Mouse (Mus musculus) lung, adult 2 months (tissue): ENCODE data around the gene Tm7sf2. TPM values are rescaled to one million over a fixed set of nuclear protein-coding genes. Genes with fewer than 3 reads are reported as not detected.

ENCODE experiments used
- DNase-seq: peaks from one replicate; pipeline ENCODE4 v3.0.0; 2022
- H3K4me1 ChIP-seq: fragments of 200-500 bp; 2 replicates; pipeline ENCODE4 v1.6.1; 2011; ENCODE audit warnings: low read length; ENCODE audit not compliant: control insufficient read depth, insufficient read depth
- H3K4me3 ChIP-seq: fragments of 200-500 bp; replicated peaks from 2 replicates; pipeline ENCODE3; 2011; ENCODE audit warnings: low read depth, mild to moderate bottlenecking, control low read depth, low read length; ENCODE audit errors: extremely low read depth
- CTCF ChIP-seq: fragments of 200-500 bp; IDR thresholded peaks from 2 replicates; pipeline ENCODE4 v1.5.1; 2011; ENCODE audit warnings: mild to moderate bottlenecking, low read length, control low read depth; ENCODE audit not compliant: insufficient read depth
- POLR2A ChIP-seq: fragments of 200-500 bp; IDR thresholded peaks from 2 replicates; pipeline ENCODE4 v1.6.1; 2011; ENCODE audit warnings: low read depth, mild to moderate bottlenecking, control low read depth, low read length, borderline replicate concordance; ENCODE audit errors: extremely low read depth
- WGBS: fragments of 180-500 bp; shearing (Covaris S2); methylation state at CpG from one replicate; pipeline ENCODE4 v1.1.7; 2018; 5-methylcytosine and 5-hydroxymethylcytosine counted together
- polyA plus RNA-seq: library from polyadenylated mRNA; depleted of rRNA; stranded (reverse); fragments of >200 nt; gene quantifications from 2 replicates; pipeline ENCODE4 v1.2.3, GENCODE M21; 2012; rRNA removed

The Tm7sf2 gene
- polyA plus RNA-seq, 1 experiment = 36.5 TPM

DNA sequence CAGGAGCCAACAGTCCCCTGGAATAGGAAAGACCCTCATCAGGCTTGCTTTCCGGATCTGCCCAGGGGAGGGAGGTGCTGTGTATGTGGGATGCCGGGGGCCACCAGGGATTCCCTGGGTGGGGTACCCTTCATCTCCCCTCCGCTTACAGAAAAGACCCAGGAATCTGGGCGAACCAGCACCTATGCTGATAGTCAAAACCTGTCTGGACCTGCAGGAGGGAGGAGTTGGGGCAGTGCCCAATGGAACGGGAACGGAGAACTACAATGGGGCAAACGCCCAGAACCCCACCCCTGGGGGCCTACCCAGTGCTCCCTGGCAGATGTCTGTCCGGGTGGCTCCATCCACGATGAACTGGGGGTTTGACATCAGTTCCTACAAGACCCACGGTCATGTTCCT is 54.5 kb downstream of the Tm7sf2 start:
- TF ChIP-seq POLR2A (no peak), CTCF (no peak)
- no peak overlapping the region for H3K4me3 ChIP-seq
- DNase-seq = no peak
- peaks cover 14% of the 10 kb centered on the region for H3K4me1 ChIP-seq
- 90% methylated on average over 10 of the region's 10 CpGs for WGBS

Other genes with a start within 250 kb of the Tm7sf2 start
- gene Frmd8, start 193.1 kb downstream of the Tm7sf2 start, polyA plus RNA-seq = 32.1 and 37.8 TPM in 2 replicates
- gene Slc25a45, start 190.6 kb downstream of the Tm7sf2 start, polyA plus RNA-seq = 24.5 and 26.0 TPM in 2 replicates
- gene Tigd3, start 174.2 kb downstream of the Tm7sf2 start, polyA plus RNA-seq = 1.1 and 1.2 TPM in 2 replicates
- 87.1 and 103 TPM in 2 replicates for gene Dpf2, start 155.4 kb downstream of the Tm7sf2 start, polyA plus RNA-seq
- gene Cdc42ep2, start 143.6 kb downstream of the Tm7sf2 start, polyA plus RNA-seq = 22.2 and 24.1 TPM in 2 replicates
- gene Pola2, start 104.2 kb downstream of the Tm7sf2 start, polyA plus RNA-seq = 30.5 and 32.7 TPM in 2 replicates
- not detected in 2 replicates for gene Slc22a20, start 82.2 kb downstream of the Tm7sf2 start, polyA plus RNA-seq
- 55.6 and 68.9 TPM in 2 replicates for gene Capn1, start 52.5 kb downstream of the Tm7sf2 start, polyA plus RNA-seq
- 41.1 and 47.1 TPM in 2 replicates for gene Syvn1, start 21.8 kb downstream of the Tm7sf2 start, polyA plus RNA-seq
- 10.8 and 13.7 TPM in 2 replicates for gene Mrpl49, start 10.6 kb downstream of the Tm7sf2 start, polyA plus RNA-seq
- 896 and 1,315 TPM in 2 replicates for gene Fau, start 10.5 kb downstream of the Tm7sf2 start, polyA plus RNA-seq
- 47.0 and 54.7 TPM in 2 replicates for gene Znhit2, start 7.2 kb downstream of the Tm7sf2 start, polyA plus RNA-seq
- gene Vps51, start 8.9 kb upstream of the Tm7sf2 start, polyA plus RNA-seq = 61.7 and 81.7 TPM in 2 replicates
- gene Tmem262, start 11.7 kb upstream of the Tm7sf2 start, polyA plus RNA-seq = not detected in 2 replicates
- 0.50 and 0.60 TPM in 2 replicates for gene Gm28374, start 13.9 kb upstream of the Tm7sf2 start, polyA plus RNA-seq
- 89.7 and 99.1 TPM in 2 replicates for gene Zfpl1, start 16.6 kb upstream of the Tm7sf2 start, polyA plus RNA-seq
- 0.63 and 0.92 TPM in 2 replicates for gene Cdca5, start 16.6 kb upstream of the Tm7sf2 start, polyA plus RNA-seq
- not detected in 2 replicates for gene AC131692.1, start 26.0 kb upstream of the Tm7sf2 start, polyA plus RNA-seq
- gene Naaladl1, start 37.4 kb upstream of the Tm7sf2 start, polyA plus RNA-seq = 0.20 and 0.30 TPM in 2 replicates
- 25.3 and 36.7 TPM in 2 replicates for gene Sac3d1, start 50.3 kb upstream of the Tm7sf2 start, polyA plus RNA-seq
- 43.8 and 45.2 TPM in 2 replicates for gene Snx15, start 59.9 kb upstream of the Tm7sf2 start, polyA plus RNA-seq
- gene Batf2, start 72.6 kb upstream of the Tm7sf2 start, polyA plus RNA-seq = 14.6 and 15.8 TPM in 2 replicates
- 128 TPM in 2 replicates for gene Arl2, start 73.2 kb upstream of the Tm7sf2 start, polyA plus RNA-seq
- 0.37 and 0.75 TPM in 2 replicates for gene Majin, start 116.0 kb upstream of the Tm7sf2 start, polyA plus RNA-seq
- 1.7 and 2.6 TPM in 2 replicates for gene Gpha2, start 158.0 kb upstream of the Tm7sf2 start, polyA plus RNA-seq
- 58.7 and 88.5 TPM in 2 replicates for gene Ppp2r5b, start 167.5 kb upstream of the Tm7sf2 start, polyA plus RNA-seq
- gene Atg2a, start 173.3 kb upstream of the Tm7sf2 start, polyA plus RNA-seq = 37.0 and 37.7 TPM in 2 replicates
- gene Ehd1, start 208.4 kb upstream of the Tm7sf2 start, polyA plus RNA-seq = 399 and 593 TPM in 2 replicates
- gene Cdc42bpg, start 238.1 kb upstream of the Tm7sf2 start, polyA plus RNA-seq = 132 and 133 TPM in 2 replicates